Mouse (Mus musculus) neural tube, embryonic 11.5 days (tissue): ENCODE data around the gene Hmgcr. TPM values are rescaled to one million over a fixed set of nuclear protein-coding genes. Genes with fewer than 3 reads are reported as not detected.

ENCODE experiments used
- ATAC-seq: fragments of 200-750 bp; cut with Nextera tagmentation; 2 replicates; pipeline ENCODE4 v1.8.0; 2017; ENCODE audit warnings: moderate number of reproducible peaks, mild to moderate bottlenecking, moderate TSS enrichment, moderate library complexity; ENCODE audit not compliant: insufficient read depth, low FRiP score, low TSS enrichment
- DNase-seq: peaks from one replicate; pipeline ENCODE4 v3.0.0-alpha.2; 2015; ENCODE audit warnings: low spot score
- H3K27ac ChIP-seq: fragments of 300-500 bp; sonication (generic); 2 replicates; pipeline ENCODE4 v1.5.1; 2014; ENCODE audit warnings: low read depth, mild to moderate bottlenecking, low read length
- H3K27me3 ChIP-seq: fragments of 300-500 bp; sonication (generic); 2 replicates; pipeline ENCODE4 v1.6.1; 2014; ENCODE audit warnings: mild to moderate bottlenecking, low read length, mixed read lengths; ENCODE audit not compliant: control insufficient read depth, insufficient read depth
- H3K36me3 ChIP-seq: fragments of 300-500 bp; sonication (generic); 2 replicates; pipeline ENCODE4 v1.6.1; 2014; ENCODE audit warnings: mild to moderate bottlenecking, low read length, moderate library complexity, mixed read lengths; ENCODE audit not compliant: control insufficient read depth, insufficient read depth
- H3K4me1 ChIP-seq: fragments of 300-500 bp; sonication (generic); 2 replicates; pipeline ENCODE4 v1.6.1; 2014; ENCODE audit warnings: low read length, mixed read lengths; ENCODE audit not compliant: control insufficient read depth, insufficient read depth
- H3K4me2 ChIP-seq: fragments of 300-500 bp; sonication (generic); 2 replicates; pipeline ENCODE4 v1.6.1; 2014; ENCODE audit warnings: low read depth, mild to moderate bottlenecking, moderate library complexity
- H3K4me3 ChIP-seq: fragments of 300-500 bp; sonication (generic); 2 replicates; pipeline ENCODE4 v1.5.1; 2014; ENCODE audit warnings: low read depth, low read length
- H3K9ac ChIP-seq: fragments of 300-500 bp; sonication (generic); 2 replicates; pipeline ENCODE4 v1.6.1; 2014; ENCODE audit warnings: mild to moderate bottlenecking, low read length
- H3K9me3 ChIP-seq: fragments of 300-500 bp; sonication (generic); 2 replicates; pipeline ENCODE4 v1.6.1; 2016; ENCODE audit warnings: low read length; ENCODE audit not compliant: control insufficient read depth
- WGBS: fragments of 180-500 bp; shearing (Covaris S2); extraction: QIAGEN DNeasy Blood & Tissue Kit; methylation state at CpG from one replicate; pipeline ENCODE4 v1.1.7; 2014; 5-methylcytosine and 5-hydroxymethylcytosine counted together
- polyA plus RNA-seq: library from polyadenylated mRNA; unstranded; fragments of >200 nt; fragmentation: Nextera tagmentation; extraction: Ambion mirVana; gene quantifications from 2 replicates; pipeline ENCODE4 v1.2.1, GENCODE M21; 2014

Gene Hmgcr
- polyA plus RNA-seq, 1 experiment from 2014 or later: 220 TPM

DNA sequence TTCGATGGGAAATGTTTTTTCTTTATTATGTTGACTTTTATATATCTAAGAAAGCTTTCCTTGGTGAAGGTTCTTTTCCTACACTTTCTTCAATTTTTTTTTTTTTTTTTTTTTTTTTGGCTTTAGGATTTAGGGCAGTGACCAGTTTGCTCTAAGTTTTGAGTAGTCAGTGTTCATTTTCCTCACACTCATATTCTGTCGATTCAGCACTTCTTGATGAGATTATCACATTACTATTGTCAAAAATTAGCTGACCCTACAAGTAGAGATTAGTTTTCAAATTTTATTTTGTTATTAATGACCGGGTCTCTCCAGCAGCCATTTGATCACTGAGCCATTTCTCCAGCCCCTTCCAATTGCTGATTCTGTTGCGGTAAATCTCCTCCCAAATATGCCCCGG lies 19.2 kb upstream of the Hmgcr start:
- Histone ChIP-seq H3K27ac (no peak overlapping the region), H3K36me3 (no peaks in the 10 kb centered on the region), H3K9ac (no peak overlapping the region), H3K4me2 (no peak overlapping the region), H3K4me3 (no peak overlapping the region), H3K4me1 (no peaks in the 10 kb centered on the region), H3K27me3 (no peaks in the 10 kb centered on the region), H3K9me3 (no peaks in the 10 kb centered on the region)
- no peak for DNase-seq
- 90% methylated on average over 5 of the region's 5 CpGs for WGBS
- ATAC-seq: no peak

DNA sequence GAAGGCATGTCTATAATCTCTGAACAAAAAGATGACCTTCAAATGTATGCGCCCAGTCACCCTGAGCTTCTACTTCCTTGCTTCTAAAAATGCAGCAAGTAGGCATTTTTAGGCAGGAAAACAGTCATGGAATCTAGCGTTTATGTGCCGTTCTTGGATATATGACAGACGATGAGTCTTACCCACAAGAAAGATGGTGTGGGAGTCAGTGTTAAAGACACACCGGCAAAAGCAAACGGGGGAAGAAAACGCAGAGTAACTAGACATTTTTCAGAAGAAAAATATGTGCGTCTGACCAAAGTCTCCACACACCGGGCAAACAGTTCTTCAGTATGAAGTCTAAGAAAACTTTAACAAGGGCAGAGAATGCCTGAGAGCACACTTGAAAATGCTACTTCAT lies 16.5 kb upstream of the Hmgcr start:
- Histone ChIP-seq H3K27me3 (no peaks in the 10 kb centered on the region), H3K27ac (no peak overlapping the region), H3K9me3 (no peaks in the 10 kb centered on the region), H3K4me2 (no peak overlapping the region), H3K9ac (no peak overlapping the region), H3K36me3 (no peaks in the 10 kb centered on the region), H3K4me3 (no peak overlapping the region), H3K4me1 (no peaks in the 10 kb centered on the region)
- ATAC-seq (no peak), DNase-seq (no peak)
- 93% methylated on average over 9 of the region's 9 CpGs for WGBS

DNA sequence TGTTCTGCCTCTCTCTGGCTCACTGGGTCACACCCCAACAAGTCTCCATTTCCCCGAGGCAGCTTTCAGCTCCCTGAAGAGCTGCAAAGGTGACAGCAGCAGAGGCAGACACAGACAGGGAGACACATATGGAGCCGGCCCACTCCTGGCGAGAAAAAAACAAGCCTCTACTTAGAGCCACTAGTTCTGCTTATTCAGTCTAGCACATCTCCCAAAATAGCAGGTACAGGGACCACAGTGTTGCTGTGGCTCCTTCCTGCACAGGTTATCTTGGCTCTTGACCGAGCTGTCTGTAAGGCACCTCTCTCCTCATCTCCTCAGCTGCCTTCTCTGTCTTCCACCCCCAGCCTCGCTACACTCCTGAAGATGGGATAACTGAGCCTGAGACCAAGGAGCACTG lies 14.0 kb upstream of the Hmgcr start:
- H3K4me1 ChIP-seq: no peaks in the 10 kb centered on the region
- DNase-seq: no peak
- ATAC-seq: no peak

DNA sequence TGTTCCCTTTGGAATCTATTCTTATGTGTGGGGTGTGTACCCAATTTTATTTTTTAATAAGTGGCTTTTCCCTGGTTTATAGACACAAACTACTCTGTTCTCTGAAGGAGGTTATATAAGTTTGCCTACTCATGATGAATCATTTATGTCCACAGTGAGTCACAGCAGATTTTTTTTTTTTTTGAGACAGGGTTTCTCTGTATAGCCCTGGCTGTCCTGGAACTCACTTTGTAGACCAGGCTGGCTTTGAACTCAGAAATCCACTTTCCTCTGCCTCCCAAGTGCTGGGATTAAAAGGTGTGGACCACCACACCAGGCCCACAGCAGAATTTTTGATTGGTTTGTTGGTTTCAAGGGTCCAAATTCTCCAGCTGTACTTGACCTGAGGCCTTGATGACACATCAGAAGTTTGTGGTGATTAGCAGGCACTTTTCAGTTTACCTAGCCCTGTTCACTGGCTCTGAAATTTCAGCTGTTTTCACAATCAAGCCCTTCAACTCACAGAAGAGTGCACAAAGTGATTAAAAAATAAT lies 10.4 kb upstream of the Hmgcr start:
- DNase-seq: no peak
- Histone ChIP-seq H3K27me3 (no peaks in the 10 kb centered on the region), H3K4me3 (no peak overlapping the region), H3K4me1 (no peaks in the 10 kb centered on the region), H3K36me3 (no peaks in the 10 kb centered on the region), H3K9me3 (no peaks in the 10 kb centered on the region), H3K9ac (no peak overlapping the region; the same call in 1 of the 2 replicates), H3K27ac (no peak overlapping the region), H3K4me2 (no peak overlapping the region)
- ATAC-seq: no peak

More for the DNA sequence above, 14.0 kb upstream of the Hmgcr start:
- H3K9me3 ChIP-seq: no peaks in the 10 kb centered on the region
- no peak overlapping the region for H3K4me3 ChIP-seq
- 88% methylated on average over 5 of the region's 5 CpGs for WGBS
- H3K36me3 ChIP-seq: no peaks in the 10 kb centered on the region
- H3K27me3 ChIP-seq: no peaks in the 10 kb centered on the region
- no peak overlapping the region for H3K27ac ChIP-seq
- no peak overlapping the region for H3K9ac ChIP-seq
- H3K4me2 ChIP-seq: no peak overlapping the region

DNA sequence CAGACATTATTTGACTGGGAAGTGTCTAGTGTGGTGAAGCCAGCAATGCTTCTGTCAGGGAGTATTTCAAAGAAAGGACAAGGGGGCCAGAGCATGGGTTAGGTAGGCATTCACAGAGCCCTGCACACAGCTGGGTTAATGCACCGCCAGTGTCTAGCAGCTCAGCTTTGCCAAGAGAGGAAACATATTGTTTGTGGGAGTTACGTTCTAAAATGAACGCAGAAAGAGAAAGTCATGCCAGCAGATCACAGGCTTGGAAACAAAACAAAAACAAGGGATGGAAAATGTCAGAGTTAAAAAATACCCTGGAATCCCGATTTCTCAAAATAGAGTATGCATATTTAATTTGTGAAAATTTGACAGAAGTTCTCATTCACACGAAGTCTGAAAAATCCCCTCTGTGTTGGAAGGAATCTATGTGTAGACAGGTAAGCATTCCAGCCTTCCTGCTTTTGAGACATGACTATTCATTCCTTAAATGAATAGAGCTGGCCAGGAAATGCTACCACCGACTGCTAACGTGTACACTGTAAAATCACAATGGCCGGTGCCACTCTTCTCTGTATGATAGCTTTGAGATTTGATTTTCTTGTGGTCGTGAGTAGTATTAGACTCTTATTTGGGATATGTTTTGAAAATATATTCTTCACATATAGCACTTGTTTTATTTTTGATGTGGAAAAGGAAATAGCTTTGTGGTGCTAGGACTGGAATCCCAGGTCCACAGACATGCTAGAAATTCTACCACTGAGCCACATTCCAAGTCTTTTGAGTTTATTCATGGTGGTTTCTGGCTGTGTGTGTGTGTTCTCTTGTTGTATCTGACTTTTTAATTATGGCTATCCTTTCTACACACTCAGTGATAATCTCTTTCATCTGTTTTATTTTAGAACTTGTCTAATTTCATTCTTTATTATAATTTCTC lies 9.7 kb upstream of the Hmgcr start:
- no peak for DNase-seq
- Histone ChIP-seq H3K4me2 (no peak overlapping the region), H3K4me1 (no peaks in the 10 kb centered on the region), H3K9me3 (no peaks in the 10 kb centered on the region), H3K27ac (no peak overlapping the region), H3K36me3 (no peaks in the 10 kb centered on the region), H3K9ac (no peak overlapping the region), H3K27me3 (no peaks in the 10 kb centered on the region), H3K4me3 (no peak overlapping the region)
- no peak for ATAC-seq
- WGBS: 88% methylated on average over 9 of the region's 9 CpGs

DNA sequence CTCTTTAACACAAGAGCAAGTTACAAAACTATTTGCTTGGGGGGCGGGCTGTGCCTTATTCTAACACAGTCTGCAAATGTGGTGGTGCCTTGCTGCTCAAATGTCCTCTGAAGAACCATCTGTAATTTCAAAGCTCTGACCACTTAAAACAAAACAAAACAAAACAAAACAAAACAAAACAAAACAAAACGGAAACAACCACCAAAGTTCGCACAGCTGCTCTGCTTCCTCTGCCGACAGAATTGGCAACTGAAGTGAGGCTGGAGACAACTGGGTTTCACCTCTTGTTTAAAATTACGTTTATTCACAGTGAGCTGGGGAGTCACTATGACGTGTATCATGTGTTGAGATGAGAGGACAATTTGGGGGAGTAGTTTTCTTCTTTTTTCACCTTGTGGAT lies 7.9 kb upstream of the Hmgcr start:
- no peak overlapping the region for H3K4me2 ChIP-seq
- no peak overlapping the region for H3K9ac ChIP-seq
- no peaks in the 10 kb centered on the region for H3K4me1 ChIP-seq
- H3K36me3 ChIP-seq: no peaks in the 10 kb centered on the region
- WGBS: 84% methylated on average over 6 of the region's 6 CpGs
- no peak overlapping the region for H3K4me3 ChIP-seq
- no peaks in the 10 kb centered on the region for H3K27me3 ChIP-seq
- no peaks in the 10 kb centered on the region for H3K9me3 ChIP-seq
- ATAC-seq (no peak), DNase-seq (no peak)
- H3K27ac ChIP-seq: no peak overlapping the region

DNA sequence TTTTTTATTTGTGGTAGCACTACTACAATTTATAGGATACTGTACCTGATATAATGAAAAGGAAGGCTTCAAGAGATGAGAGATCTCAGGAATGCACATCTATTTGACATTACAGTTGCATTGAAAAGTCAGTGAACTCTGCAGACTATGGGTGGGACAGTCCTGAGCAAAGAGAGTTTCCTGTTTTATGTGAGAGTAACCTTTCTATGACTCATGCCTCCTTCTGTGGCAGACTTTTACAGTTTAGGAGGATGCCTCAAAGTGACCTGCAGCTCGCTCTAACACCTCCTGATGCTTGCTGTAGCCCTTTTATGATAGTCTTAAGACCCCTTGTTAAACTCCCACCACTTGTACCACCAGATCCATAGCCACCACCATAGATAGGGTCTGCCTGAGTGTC lies 6.3 kb upstream of the Hmgcr start:
- H3K9me3 ChIP-seq: no peaks in the 10 kb centered on the region
- H3K4me1 ChIP-seq: no peaks in the 10 kb centered on the region
- H3K27me3 ChIP-seq: no peaks in the 10 kb centered on the region
- 95% methylated on average over 1 of the region's 1 CpGs for WGBS
- no peaks in the 10 kb centered on the region for H3K36me3 ChIP-seq
- H3K27ac ChIP-seq: no peak overlapping the region
- DNase-seq (no peak), ATAC-seq (no peak)
- no peak overlapping the region for H3K4me2 ChIP-seq
- H3K9ac ChIP-seq: no peak overlapping the region
- H3K4me3 ChIP-seq: no peak overlapping the region

DNA sequence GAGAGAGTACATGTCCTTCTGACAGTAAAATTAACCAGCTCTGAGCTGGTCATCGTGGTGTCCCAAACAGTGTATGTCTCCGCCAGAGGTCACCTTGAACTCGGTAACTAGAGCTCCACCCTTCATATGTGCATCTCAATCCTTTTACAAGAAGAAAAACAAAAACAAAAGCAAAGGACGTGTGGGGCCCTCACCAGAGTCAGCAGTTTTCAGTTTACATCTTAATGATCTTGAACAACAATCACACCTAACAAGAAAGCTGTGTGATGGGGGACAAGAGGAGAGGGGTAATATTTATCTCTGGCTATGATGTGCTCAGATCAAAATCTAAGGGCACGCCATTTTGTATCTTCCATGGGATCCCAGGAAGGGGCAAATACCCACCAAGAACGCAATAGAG lies 5.0 kb upstream of the Hmgcr start:
- no peak for DNase-seq
- no peak overlapping the region for H3K4me2 ChIP-seq
- 84% methylated on average over 6 of the region's 6 CpGs for WGBS
- H3K27ac ChIP-seq: no peak overlapping the region
- H3K4me3 ChIP-seq: no peak overlapping the region
- peaks cover 5% of the 10 kb centered on the region for H3K4me1 ChIP-seq
- no peaks in the 10 kb centered on the region for H3K27me3 ChIP-seq
- no peak overlapping the region for H3K9ac ChIP-seq
- no peaks in the 10 kb centered on the region for H3K36me3 ChIP-seq
- no peaks in the 10 kb centered on the region for H3K9me3 ChIP-seq
- no peak for ATAC-seq

DNA sequence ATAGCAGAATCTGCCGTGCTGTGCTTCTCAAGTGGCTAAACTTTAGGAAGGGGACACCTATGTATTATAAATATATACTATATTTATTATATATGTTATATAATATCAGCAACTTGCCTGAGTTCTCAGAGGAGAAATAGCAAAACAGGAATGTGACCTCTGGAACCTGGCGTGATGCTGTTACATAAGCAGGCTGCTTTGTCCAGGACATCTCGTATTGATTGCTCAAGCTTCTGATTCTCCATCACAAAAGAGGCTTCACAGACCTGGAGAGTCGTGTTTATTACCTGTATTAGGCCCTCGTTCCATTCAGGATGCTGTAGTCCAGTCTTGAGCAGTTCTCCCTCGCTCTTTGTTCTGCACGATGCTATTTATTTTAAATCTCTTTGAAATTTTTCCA lies 3.1 kb upstream of the Hmgcr start:
- no peak for ATAC-seq
- 81% methylated on average over 7 of the region's 7 CpGs for WGBS
- DNase-seq: no peak

More for the DNA sequence above, 3.1 kb upstream of the Hmgcr start:
- no peak overlapping the region for H3K9ac ChIP-seq
- no peaks in the 10 kb centered on the region for H3K9me3 ChIP-seq
- no peak overlapping the region for H3K4me2 ChIP-seq
- H3K4me3 ChIP-seq: no peak overlapping the region
- H3K27ac ChIP-seq: no peak overlapping the region
- H3K36me3 ChIP-seq: no peaks in the 10 kb centered on the region
- H3K4me1 ChIP-seq: peaks cover 11% of the 10 kb centered on the region
- H3K27me3 ChIP-seq: no peaks in the 10 kb centered on the region
